In genomic region chr16:24545366-24545765, GRCm38 (mm10) we compare ENCODE assay signal across 11 mouse cellular contexts.
"Had no signal": no experiment of that assay in that cellular context is flagged by ENCODE, and none has a peak within 500 bp of the region (broad histone marks: within the 10 kb centered on the region; RNA-seq: fewer than 3 reads in every experiment).

No protein-coding gene starts in this region.

- DNase-seq: gastrocnemius, postnatal 14 days; gastrocnemius, postnatal 36 days; heart, adult 2 months; heart, postnatal 4 days; kidney, adult 18-20 months; kidney, adult 8-10 months; kidney, postnatal 10 days; kidney, postnatal 25 days; kidney, postnatal 4 days; liver; liver, embryonic 13.5 days had no signal
